Mouse (Mus musculus) midbrain, embryonic 16.5 days (tissue): ENCODE measurements at regions not wholly inside any gene's neighbourhood (a gene's known extent, or its start where the extent isn't known, plus 50 kb on each side); places are given as distances from the start of the nearest gene placed in this dataset.

Experiments used
- ATAC-seq: fragments of 200-750 bp; cut with Nextera tagmentation; 2 replicates; pipeline ENCODE4 v1.8.0; 2017; ENCODE audit warnings: moderate TSS enrichment
- H3K27ac ChIP-seq: fragments of 300-500 bp; sonication (generic); 2 replicates; pipeline ENCODE4 v1.5.1; 2014; ENCODE audit warnings: mild to moderate bottlenecking, low read length, mixed read lengths
- H3K27me3 ChIP-seq: fragments of 300-500 bp; sonication (generic); 2 replicates; pipeline ENCODE4 v1.6.1; 2014; ENCODE audit warnings: low read depth, low read length, mixed read lengths; ENCODE audit not compliant: control insufficient read depth, insufficient read depth
- H3K36me3 ChIP-seq: fragments of 300-500 bp; sonication (generic); 2 replicates; pipeline ENCODE4 v1.6.1; 2014; ENCODE audit warnings: mild to moderate bottlenecking, low read length, moderate library complexity, mixed read lengths; ENCODE audit not compliant: control insufficient read depth, insufficient read depth
- H3K4me1 ChIP-seq: fragments of 300-500 bp; sonication (generic); 2 replicates; pipeline ENCODE4 v1.6.1; 2014; ENCODE audit warnings: mild to moderate bottlenecking, low read length, mixed read lengths; ENCODE audit not compliant: control insufficient read depth, insufficient read depth
- H3K4me2 ChIP-seq: fragments of 300-500 bp; sonication (generic); 2 replicates; pipeline ENCODE4 v1.6.1; 2014; ENCODE audit warnings: mild to moderate bottlenecking, low read length, mixed read lengths
- H3K4me3 ChIP-seq: fragments of 300-500 bp; sonication (generic); 2 replicates; pipeline ENCODE4 v1.5.1; 2014; ENCODE audit warnings: low read depth, mild to moderate bottlenecking, low read length, moderate library complexity, mixed read lengths
- H3K9ac ChIP-seq: fragments of 300-500 bp; sonication (generic); 2 replicates; pipeline ENCODE4 v1.6.1; 2014; ENCODE audit warnings: low read depth, low read length, mixed read lengths
- H3K9me3 ChIP-seq: fragments of 300-500 bp; sonication (generic); replicated peaks from 2 replicates; pipeline ENCODE4 v1.6.1; 2014; ENCODE audit warnings: mild to moderate bottlenecking, low read length, mixed read lengths; ENCODE audit not compliant: control insufficient read depth, poor library complexity, severe bottlenecking
- WGBS: fragments of 180-500 bp; shearing (Covaris S2); extraction: QIAGEN DNeasy Blood & Tissue Kit; methylation state at CpG from one replicate; pipeline ENCODE4 v1.1.7; 2014; 5-methylcytosine and 5-hydroxymethylcytosine counted together

DNA sequence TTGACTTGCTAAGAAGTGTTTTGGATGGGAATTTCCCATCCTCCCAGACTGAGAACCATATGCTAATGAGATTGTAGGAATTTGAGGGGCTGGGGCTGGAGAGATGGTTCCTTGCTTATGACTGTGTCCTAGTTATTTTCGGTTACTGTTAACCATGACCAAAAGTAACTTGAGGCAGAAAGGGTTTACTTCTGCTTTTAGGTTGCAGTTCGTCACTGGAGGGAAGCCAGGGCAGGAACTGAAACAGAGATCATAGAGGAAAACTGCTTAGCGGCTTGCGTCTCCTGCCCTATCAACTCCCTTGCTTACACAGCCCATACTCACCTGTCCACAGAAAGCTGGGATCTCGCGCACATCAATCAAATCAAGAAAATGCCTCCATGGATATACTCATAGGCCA, 475.8 kb upstream of the Gcfc2 start:
- no peaks in the 10 kb centered on the region for H3K9me3 ChIP-seq
- ATAC-seq: no peak
- no peaks in the 10 kb centered on the region for H3K4me1 ChIP-seq
- no peaks in the 10 kb centered on the region for H3K27me3 ChIP-seq
- no peak overlapping the region for H3K4me2 ChIP-seq
- H3K9ac ChIP-seq: no peak overlapping the region
- 98% methylated on average over 6 of the region's 6 CpGs for WGBS
- no peak overlapping the region for H3K27ac ChIP-seq
- H3K4me3 ChIP-seq: no peak overlapping the region
- no peaks in the 10 kb centered on the region for H3K36me3 ChIP-seq

DNA sequence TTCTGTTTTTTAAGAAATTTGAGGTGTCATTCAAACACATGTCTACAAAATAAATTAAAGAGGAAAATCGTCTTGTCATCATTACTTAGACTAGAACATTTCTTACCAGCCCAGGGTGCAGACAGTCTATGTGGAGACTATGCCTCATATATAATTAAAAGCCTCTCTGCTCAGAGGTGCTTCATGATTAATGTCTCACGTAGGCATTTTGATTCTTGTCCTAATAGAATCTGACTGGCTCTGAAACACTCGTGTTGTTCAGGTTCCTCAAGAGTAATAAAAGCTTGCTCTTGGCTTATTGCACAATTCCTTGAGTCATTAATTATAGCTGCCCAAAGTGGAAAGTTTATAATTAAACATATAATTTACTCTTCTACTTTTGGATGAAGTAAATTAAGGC, 475.1 kb upstream of the Gcfc2 start:
- no peak overlapping the region for H3K27ac ChIP-seq
- peak; percentile 64 for ATAC-seq
- H3K9ac ChIP-seq: no peak overlapping the region
- 64% methylated on average over 3 of the region's 3 CpGs for WGBS
- no peak overlapping the region for H3K4me2 ChIP-seq
- H3K4me3 ChIP-seq: no peak overlapping the region
- H3K36me3 ChIP-seq: no peaks in the 10 kb centered on the region
- no peaks in the 10 kb centered on the region for H3K4me1 ChIP-seq
- no peaks in the 10 kb centered on the region for H3K9me3 ChIP-seq
- H3K27me3 ChIP-seq: no peaks in the 10 kb centered on the region

DNA sequence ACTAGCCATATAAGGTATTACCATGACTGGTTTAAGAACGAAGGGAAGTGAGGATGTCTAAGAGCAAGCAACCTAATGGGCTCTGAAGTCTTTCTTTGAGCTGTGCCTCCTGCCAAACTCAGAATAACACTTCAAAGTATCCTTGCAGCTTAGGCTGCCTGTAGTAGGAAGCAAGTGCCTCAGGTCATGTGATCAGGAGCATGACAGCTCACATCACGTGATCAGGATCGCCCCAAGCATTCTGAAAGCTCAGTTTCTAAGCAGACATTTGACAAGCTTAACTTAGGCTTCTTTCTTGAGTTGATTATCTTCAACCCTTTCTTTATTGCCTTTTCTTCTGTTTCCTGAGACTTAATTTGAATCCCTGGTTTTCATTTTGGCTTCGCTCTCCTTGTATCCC, 462.4 kb upstream of the Gcfc2 start:
- no peak overlapping the region for H3K9ac ChIP-seq
- H3K9me3 ChIP-seq: no peaks in the 10 kb centered on the region
- no peaks in the 10 kb centered on the region for H3K27me3 ChIP-seq
- ATAC-seq: no peak
- no peak overlapping the region for H3K4me2 ChIP-seq
- WGBS: 84% methylated on average over 4 of the region's 4 CpGs
- H3K4me1 ChIP-seq: no peaks in the 10 kb centered on the region
- no peak overlapping the region for H3K4me3 ChIP-seq
- H3K27ac ChIP-seq: no peak overlapping the region
- no peaks in the 10 kb centered on the region for H3K36me3 ChIP-seq

DNA sequence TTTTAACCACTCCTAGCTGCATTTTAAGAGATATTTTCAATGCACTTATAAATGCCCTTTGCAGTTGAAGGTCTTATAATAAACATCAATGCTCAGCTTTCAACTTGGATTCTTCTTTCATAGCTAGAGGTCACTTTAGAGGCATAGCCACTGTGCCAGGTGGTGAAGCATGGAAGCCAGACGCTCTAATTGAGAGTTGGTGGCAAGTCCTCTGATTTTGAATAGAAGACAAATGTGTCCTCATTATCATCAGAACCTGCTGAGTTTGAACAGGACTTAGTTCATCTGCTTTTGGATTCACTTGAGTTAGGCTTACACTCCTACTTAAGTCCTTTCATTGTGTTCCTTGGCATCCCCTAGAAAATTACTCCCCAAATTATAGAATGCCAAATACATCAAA, 459.0 kb upstream of the Gcfc2 start:
- ATAC-seq: no peak
- no peaks in the 10 kb centered on the region for H3K27me3 ChIP-seq
- no peak overlapping the region for H3K4me2 ChIP-seq
- H3K4me3 ChIP-seq: no peak overlapping the region
- H3K9me3 ChIP-seq: no peaks in the 10 kb centered on the region
- no peaks in the 10 kb centered on the region for H3K4me1 ChIP-seq
- whole genome bisulfite sequencing: 79% methylated on average over 1 of the region's 1 CpGs
- H3K9ac ChIP-seq: no peak overlapping the region
- H3K27ac ChIP-seq: no peak overlapping the region
- no peaks in the 10 kb centered on the region for H3K36me3 ChIP-seq

DNA sequence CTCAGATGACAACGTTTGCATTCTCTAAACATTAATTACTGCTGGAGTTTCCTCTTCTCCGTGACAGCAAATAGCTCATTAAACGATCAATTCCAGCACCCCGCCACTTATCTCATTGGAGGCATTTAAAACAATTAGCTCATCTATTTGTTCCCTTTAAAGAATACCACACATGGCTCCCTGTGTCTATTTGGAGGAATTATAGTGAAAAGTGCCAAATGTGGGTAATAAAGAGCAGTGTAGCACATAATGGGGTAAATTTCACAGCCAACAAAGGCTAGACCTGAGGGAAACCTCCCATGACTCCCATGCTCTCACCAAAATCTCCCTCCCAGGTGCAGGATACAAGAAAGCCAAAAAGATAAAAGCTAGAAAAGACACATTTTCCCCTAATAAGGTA, 456.9 kb upstream of the Gcfc2 start:
- Histone ChIP-seq H3K4me2 (no peak overlapping the region), H3K4me1 (no peaks in the 10 kb centered on the region), H3K9ac (no peak overlapping the region), H3K36me3 (no peaks in the 10 kb centered on the region), H3K27me3 (no peaks in the 10 kb centered on the region), H3K9me3 (no peaks in the 10 kb centered on the region), H3K4me3 (no peak overlapping the region), H3K27ac (no peak overlapping the region)
- 49% methylated on average over 4 of the region's 4 CpGs for WGBS
- no peak for ATAC-seq

DNA sequence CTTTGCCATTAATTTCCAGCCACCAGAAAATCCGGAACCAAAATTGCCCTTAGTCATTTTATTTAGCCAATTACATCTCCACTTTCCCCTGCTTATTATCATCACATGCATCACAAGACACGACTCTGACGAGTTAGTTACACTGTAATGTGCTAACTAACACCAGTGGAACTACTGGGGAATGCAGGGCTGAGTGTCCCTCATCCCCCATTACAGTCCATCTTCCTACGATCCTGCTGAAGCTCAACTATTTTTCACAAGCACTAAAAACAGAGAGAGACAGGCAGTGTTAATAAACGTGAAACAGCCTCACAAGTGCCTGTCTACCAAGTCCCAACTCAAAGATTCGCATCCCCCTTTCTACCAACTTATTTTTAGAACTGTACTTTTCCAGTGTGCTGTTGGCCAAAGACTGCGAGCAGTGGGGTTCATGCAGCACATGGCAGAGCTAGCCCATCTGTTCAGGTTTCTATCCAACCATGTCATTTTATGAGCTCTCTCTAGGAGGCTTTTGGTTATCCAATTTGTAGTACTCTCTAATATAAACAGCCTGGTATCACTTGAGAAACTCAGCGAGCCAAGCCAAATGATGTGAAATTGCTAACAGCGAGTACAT, 452.0 kb upstream of the Gcfc2 start:
- no peaks in the 10 kb centered on the region for H3K27me3 ChIP-seq
- H3K9me3 ChIP-seq: no peaks in the 10 kb centered on the region
- no peaks in the 10 kb centered on the region for H3K36me3 ChIP-seq
- H3K9ac ChIP-seq: no peak overlapping the region
- no peak for ATAC-seq
- H3K27ac ChIP-seq: no peak overlapping the region
- H3K4me1 ChIP-seq: no peaks in the 10 kb centered on the region
- no peak overlapping the region for H3K4me3 ChIP-seq
- H3K4me2 ChIP-seq: no peak overlapping the region
- 79% methylated on average over 9 of the region's 9 CpGs for WGBS

DNA sequence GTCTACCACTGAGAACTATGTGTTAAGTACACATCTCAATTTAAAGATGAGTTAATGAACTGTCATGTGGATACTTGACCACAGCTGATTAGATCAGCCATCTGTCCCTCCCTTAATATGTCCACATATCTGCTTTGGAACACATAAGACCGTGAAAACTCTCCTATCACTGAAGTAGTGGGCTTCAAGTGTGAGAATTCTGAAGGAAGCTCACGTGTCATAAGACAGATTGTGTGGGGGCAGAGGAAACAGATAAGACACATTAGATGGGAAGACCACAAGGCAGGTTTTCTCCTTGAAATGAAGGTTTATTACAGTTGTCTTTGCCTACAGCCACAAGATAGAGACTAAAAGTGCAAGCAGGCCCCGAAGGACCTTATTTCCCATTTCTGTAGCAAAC, 451.0 kb upstream of the Gcfc2 start:
- Histone ChIP-seq H3K9ac (no peak overlapping the region), H3K4me1 (no peaks in the 10 kb centered on the region), H3K27ac (no peak overlapping the region), H3K36me3 (no peaks in the 10 kb centered on the region), H3K4me2 (no peak overlapping the region), H3K27me3 (no peaks in the 10 kb centered on the region), H3K9me3 (no peaks in the 10 kb centered on the region), H3K4me3 (no peak overlapping the region)
- 71% methylated on average over 3 of the region's 3 CpGs for WGBS
- ATAC-seq: no peak

DNA sequence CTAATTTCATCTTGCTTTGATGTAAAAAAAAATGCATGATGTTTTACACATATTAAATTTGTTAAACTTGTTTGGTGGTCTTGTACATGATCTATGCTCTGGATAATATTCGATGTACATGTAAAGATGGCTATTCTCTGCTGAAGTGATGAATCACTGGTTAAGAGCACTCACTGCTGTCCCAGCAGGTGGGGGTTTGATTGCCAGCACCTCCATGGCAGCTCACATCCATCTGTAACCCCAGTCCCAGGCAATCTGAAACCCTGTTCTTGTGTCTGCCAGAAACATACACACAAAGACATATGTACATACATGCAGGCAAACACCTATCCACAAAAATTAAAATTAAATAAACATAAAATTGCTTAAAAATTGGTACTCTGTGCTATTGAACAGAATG, 448.7 kb upstream of the Gcfc2 start:
- Histone ChIP-seq H3K4me1 (no peaks in the 10 kb centered on the region), H3K27ac (no peak overlapping the region), H3K9ac (no peak overlapping the region), H3K27me3 (no peaks in the 10 kb centered on the region), H3K4me3 (no peak overlapping the region), H3K36me3 (no peaks in the 10 kb centered on the region), H3K9me3 (no peaks in the 10 kb centered on the region), H3K4me2 (no peak overlapping the region)
- no peak for ATAC-seq
- 95% methylated on average over 1 of the region's 1 CpGs for WGBS

DNA sequence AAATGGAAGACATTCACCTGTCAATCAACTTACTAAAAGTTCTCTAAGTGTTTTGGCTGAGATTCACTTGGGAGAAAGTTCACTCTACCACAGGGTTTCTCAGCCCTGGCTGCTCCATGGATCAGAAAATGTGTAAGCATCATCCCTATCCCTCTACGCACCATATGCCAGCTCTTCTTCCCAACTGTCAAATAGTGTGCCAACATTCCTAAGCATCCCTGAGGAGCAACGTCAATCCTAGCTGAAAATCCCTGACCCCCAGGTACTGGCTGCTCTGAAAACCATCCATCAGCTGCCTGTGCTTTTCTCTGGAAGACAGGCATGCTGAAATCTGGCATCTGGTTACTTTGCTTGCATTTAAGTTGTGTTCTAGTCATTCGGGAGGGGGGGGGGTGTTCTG, 436.5 kb upstream of the Gcfc2 start:
- Histone ChIP-seq H3K9ac (no peak overlapping the region), H3K27me3 (no peaks in the 10 kb centered on the region), H3K36me3 (no peaks in the 10 kb centered on the region), H3K4me2 (no peak overlapping the region), H3K4me3 (no peak overlapping the region), H3K27ac (no peak overlapping the region), H3K4me1 (no peaks in the 10 kb centered on the region), H3K9me3 (no peaks in the 10 kb centered on the region)
- no peak for ATAC-seq
- WGBS: 77% methylated on average over 3 of the region's 3 CpGs

DNA sequence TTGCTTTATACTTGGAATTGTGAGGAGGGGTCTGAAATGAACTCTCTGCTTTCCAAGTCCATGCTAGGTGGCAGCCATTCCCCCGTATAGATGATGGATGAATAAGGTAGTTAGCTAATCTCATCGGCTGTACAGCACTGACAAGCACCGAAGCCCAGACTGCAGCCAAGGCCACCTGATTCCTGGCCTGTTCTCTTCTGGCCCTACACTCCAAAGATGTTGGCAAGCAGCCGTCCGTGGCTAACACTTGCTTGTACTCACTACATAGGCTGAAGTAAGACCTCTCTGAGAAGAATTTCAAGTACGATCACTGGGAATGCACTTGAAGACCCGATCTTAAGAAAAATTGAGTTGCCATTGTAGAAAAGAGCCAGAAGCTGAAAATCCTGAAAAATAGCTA, 427.2 kb upstream of the Gcfc2 start:
- WGBS: 89% methylated on average over 7 of the region's 7 CpGs

More for the DNA sequence above, 427.2 kb upstream of the Gcfc2 start:
- Histone ChIP-seq H3K4me3 (no peak overlapping the region), H3K9me3 (no peaks in the 10 kb centered on the region), H3K27me3 (no peaks in the 10 kb centered on the region), H3K9ac (no peak overlapping the region), H3K4me2 (no peak overlapping the region), H3K27ac (no peak overlapping the region), H3K4me1 (no peaks in the 10 kb centered on the region), H3K36me3 (no peaks in the 10 kb centered on the region)
- no peak for ATAC-seq
